Mouse (Mus musculus) midbrain, embryonic 15.5 days (tissue): ENCODE data around the gene Gca. TPM values are rescaled to one million over a fixed set of nuclear protein-coding genes. Genes with fewer than 3 reads are reported as not detected.

Experiments
- ATAC-seq: fragments of 200-750 bp; cut with Nextera tagmentation; replicated peaks from 2 replicates; pipeline ENCODE4 v1.8.0; 2017; ENCODE audit warnings: moderate TSS enrichment
- H3K27ac ChIP-seq: fragments of 300-500 bp; sonication (generic); 2 replicates; pipeline ENCODE4 v1.5.1; 2015; ENCODE audit warnings: mild to moderate bottlenecking, inconsistent platforms
- H3K27me3 ChIP-seq: fragments of 300-500 bp; sonication (generic); replicated peaks from 2 replicates; pipeline ENCODE4 v1.6.1; 2015; ENCODE audit warnings: inconsistent platforms
- H3K36me3 ChIP-seq: fragments of 300-500 bp; sonication (generic); replicated peaks from 2 replicates; pipeline ENCODE4 v1.6.1; 2015; ENCODE audit warnings: inconsistent platforms
- H3K4me1 ChIP-seq: fragments of 300-500 bp; sonication (generic); 2 replicates; pipeline ENCODE4 v1.6.1; 2015; ENCODE audit warnings: inconsistent platforms
- H3K4me2 ChIP-seq: fragments of 300-500 bp; sonication (generic); 2 replicates; pipeline ENCODE4 v1.6.1; 2015; ENCODE audit warnings: inconsistent platforms, mild to moderate bottlenecking, moderate library complexity
- H3K4me3 ChIP-seq: fragments of 300-500 bp; sonication (generic); 2 replicates; pipeline ENCODE4 v1.5.1; 2015; ENCODE audit warnings: mild to moderate bottlenecking, inconsistent platforms
- H3K9ac ChIP-seq: fragments of 300-500 bp; sonication (generic); 2 replicates; pipeline ENCODE4 v1.6.1; 2015; ENCODE audit warnings: mild to moderate bottlenecking, inconsistent platforms
- H3K9me3 ChIP-seq: fragments of 300-500 bp; sonication (generic); 2 replicates; pipeline ENCODE4 v1.6.1; 2016; ENCODE audit warnings: inconsistent platforms
- WGBS: fragments of 180-500 bp; shearing (Covaris S2); methylation state at CpG from one replicate; pipeline ENCODE4 v1.1.7; 2015; ENCODE audit warnings: mixed read lengths; 5-methylcytosine and 5-hydroxymethylcytosine counted together
- polyA plus RNA-seq: library from polyadenylated mRNA; unstranded; fragments of >200 nt; fragmentation: Nextera tagmentation; extraction: Ambion mirVana; gene quantifications from 2 replicates; pipeline ENCODE4 v1.2.1, GENCODE M21; 2015

The Gca gene
- polyA plus RNA-seq, result 2.7 and 3.4 TPM in 2 replicates

- H3K27me3 ChIP-seq, result no peaks in the 10 kb centered on the region
- peak within 1 kb of the TSS; percentile 80 for H3K4me3 ChIP-seq
- ATAC-seq, result peak; percentile 99
- H3K4me2 ChIP-seq, result peak within 1 kb of the TSS; percentile 95
- H3K27ac ChIP-seq, result no peak within 1 kb of the TSS
- no peaks in the 10 kb centered on the region for H3K9me3 ChIP-seq
- H3K9ac ChIP-seq, result peak within 1 kb of the TSS; percentile 54
- under 1% methylated on average over 43 of the region's 43 CpGs for WGBS
- H3K36me3 ChIP-seq, result no peaks in the 10 kb centered on the region
- 0 out of 2 replicates have a peak, but pooled peaks cover 3% of the 10 kb centered on the region for H3K4me1 ChIP-seq
Measured at GRCm38 (mm10) chr2:62664135-62664670, at the start of gene Gca. Gca (plus strand) TSS chr2:62664285.

- no peak overlapping the region for H3K27ac ChIP-seq
- no peak overlapping the region for H3K4me2 ChIP-seq
- no peaks in the 10 kb centered on the region for H3K36me3 ChIP-seq
- H3K4me3 ChIP-seq, result no peak overlapping the region
- H3K9ac ChIP-seq, result no peak overlapping the region
- ATAC-seq, result no peak
- H3K9me3 ChIP-seq, result no peaks in the 10 kb centered on the region
- no peaks in the 10 kb centered on the region for H3K27me3 ChIP-seq
- whole genome bisulfite sequencing, result 90% methylated on average over 7 of the region's 7 CpGs
- no peaks in the 10 kb centered on the region for H3K4me1 ChIP-seq
Measured at GRCm38 (mm10) chr2:62618934-62619341, 45.1 kb upstream of the Gca start.

DNA sequence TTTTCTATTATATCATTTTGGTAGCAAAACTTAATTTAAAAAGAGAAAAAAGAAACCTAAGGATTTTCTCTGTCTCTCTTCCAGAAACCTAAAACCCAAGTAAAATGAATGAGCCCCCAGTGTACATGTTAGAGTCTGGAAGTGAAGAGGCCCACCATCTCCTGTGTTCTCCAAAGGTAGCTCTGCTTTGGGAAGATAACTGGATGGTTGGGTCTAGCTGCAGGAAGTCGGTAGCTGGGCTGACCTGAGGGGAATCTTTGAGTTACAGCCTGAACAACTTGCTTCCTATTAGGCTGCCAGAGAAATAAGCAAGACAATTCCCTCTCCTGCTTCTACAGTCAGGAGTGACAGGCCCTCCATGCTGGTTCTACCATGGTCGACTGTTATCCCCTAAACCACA lies 44.4 kb upstream of the Gca start:
- H3K9ac ChIP-seq, result no peak overlapping the region
- H3K27me3 ChIP-seq, result no peaks in the 10 kb centered on the region
- H3K4me1 ChIP-seq, result no peaks in the 10 kb centered on the region
- H3K4me3 ChIP-seq, result no peak overlapping the region
- no peaks in the 10 kb centered on the region for H3K9me3 ChIP-seq
- no peak for ATAC-seq
- WGBS, result 71% methylated on average over 2 of the region's 2 CpGs
- no peak overlapping the region for H3K4me2 ChIP-seq
- no peak overlapping the region for H3K27ac ChIP-seq
- no peaks in the 10 kb centered on the region for H3K36me3 ChIP-seq

GRCm38 (mm10) chr2:62623024-62623441 lies 41.1 kb upstream of the Gca start:
- Histone ChIP-seq H3K9ac (no peak overlapping the region), H3K27me3 (no peaks in the 10 kb centered on the region)
- WGBS, result 80% methylated on average over 8 of the region's 8 CpGs

DNA sequence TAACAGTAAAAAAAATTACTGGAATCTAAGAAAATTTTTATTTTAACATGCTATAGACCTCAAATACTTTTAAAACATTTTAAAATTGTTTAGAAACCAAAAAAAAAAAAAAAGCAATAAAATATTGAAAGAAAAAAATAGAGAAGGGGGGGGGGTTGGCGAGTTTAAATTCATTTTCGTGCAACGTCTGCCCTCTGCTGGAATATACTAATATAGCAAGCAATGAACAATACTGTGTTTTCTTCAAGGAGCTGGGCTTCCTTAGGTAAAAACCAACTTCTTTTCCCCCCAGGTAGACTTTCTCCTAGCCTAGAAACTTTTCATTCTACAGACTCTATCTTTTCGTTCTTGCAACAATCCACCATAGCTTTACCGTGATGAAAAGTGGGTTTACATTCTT lies 36.4 kb upstream of the Gca start:
- Histone ChIP-seq H3K27ac (no peak overlapping the region), H3K27me3 (no peaks in the 10 kb centered on the region), H3K36me3 (no peaks in the 10 kb centered on the region), H3K4me2 (no peak overlapping the region), H3K4me3 (no peak overlapping the region), H3K4me1 (no peaks in the 10 kb centered on the region), H3K9me3 (no peaks in the 10 kb centered on the region), H3K9ac (no peak overlapping the region)
- ATAC-seq, result no peak
- WGBS, result 13% methylated on average over 5 of the region's 5 CpGs

More at GRCm38 (mm10) chr2:62623024-62623441, 41.1 kb upstream of the Gca start:
- no peak overlapping the region for H3K27ac ChIP-seq
- no peaks in the 10 kb centered on the region for H3K9me3 ChIP-seq
- no peaks in the 10 kb centered on the region for H3K36me3 ChIP-seq
- no peak overlapping the region for H3K4me3 ChIP-seq
- no peaks in the 10 kb centered on the region for H3K4me1 ChIP-seq
- H3K4me2 ChIP-seq, result no peak overlapping the region
- no peak for ATAC-seq

DNA sequence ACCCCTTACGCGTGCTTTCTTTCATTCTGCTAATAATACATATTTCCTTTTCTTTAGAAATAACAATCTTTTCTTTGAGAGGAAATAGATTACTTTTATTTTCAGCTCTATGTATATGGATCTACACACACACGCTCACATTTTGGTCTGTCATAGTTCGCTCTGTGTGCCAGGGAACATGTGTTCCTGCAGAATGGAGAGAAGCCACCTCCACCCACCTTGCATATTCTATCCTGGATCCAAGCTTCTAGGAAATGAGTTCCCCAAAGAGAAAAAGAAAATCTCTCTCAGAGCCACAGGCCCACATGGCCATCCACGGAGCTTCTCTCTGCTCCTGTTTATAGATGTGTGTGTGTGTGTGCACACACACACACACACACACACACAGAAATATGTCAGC lies 35.7 kb upstream of the Gca start:
- no peak for ATAC-seq
- no peak overlapping the region for H3K4me3 ChIP-seq
- no peaks in the 10 kb centered on the region for H3K9me3 ChIP-seq
- H3K27me3 ChIP-seq, result no peaks in the 10 kb centered on the region
- H3K36me3 ChIP-seq, result no peaks in the 10 kb centered on the region
- no peak overlapping the region for H3K4me2 ChIP-seq
- H3K27ac ChIP-seq, result no peak overlapping the region
- H3K4me1 ChIP-seq, result no peaks in the 10 kb centered on the region
- H3K9ac ChIP-seq, result no peak overlapping the region
- 89% methylated on average over 5 of the region's 5 CpGs for WGBS

GRCm38 (mm10) chr2:62630446-62630845 lies 33.6 kb upstream of the Gca start:
- no peaks in the 10 kb centered on the region for H3K9me3 ChIP-seq
- H3K4me3 ChIP-seq, result no peak overlapping the region
- peak; percentile 51 for ATAC-seq
- no peak overlapping the region for H3K27ac ChIP-seq
- no peak overlapping the region for H3K4me2 ChIP-seq
- no peak overlapping the region for H3K9ac ChIP-seq
- H3K4me1 ChIP-seq, result no peaks in the 10 kb centered on the region
- WGBS, result 26% methylated on average over 6 of the region's 6 CpGs
- H3K27me3 ChIP-seq, result no peaks in the 10 kb centered on the region
- no peaks in the 10 kb centered on the region for H3K36me3 ChIP-seq

DNA sequence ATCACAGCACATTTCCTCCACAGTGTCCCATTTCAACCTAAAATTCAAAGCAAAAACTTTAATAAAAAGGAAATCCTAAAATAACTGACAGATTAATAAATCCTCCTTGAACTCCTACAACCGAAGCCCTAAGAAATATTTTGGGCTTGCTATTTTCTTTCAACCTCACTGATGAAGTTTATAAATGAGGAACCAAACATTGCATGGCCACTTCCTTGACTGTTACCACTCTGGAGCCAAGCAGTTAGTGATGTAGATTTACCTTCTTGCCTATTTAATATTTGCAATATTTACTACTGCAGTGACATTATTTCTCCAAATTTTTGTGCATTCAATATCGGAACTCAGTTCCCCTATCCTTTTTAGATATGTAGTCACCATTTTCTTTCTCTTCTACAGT lies 24.2 kb upstream of the Gca start:
- Histone ChIP-seq H3K4me1 (no peaks in the 10 kb centered on the region), H3K9me3 (no peaks in the 10 kb centered on the region), H3K9ac (no peak overlapping the region), H3K4me3 (no peak overlapping the region), H3K27ac (no peak overlapping the region), H3K36me3 (no peaks in the 10 kb centered on the region), H3K4me2 (no peak overlapping the region), H3K27me3 (no peaks in the 10 kb centered on the region)
- no peak for ATAC-seq
- 95% methylated on average over 2 of the region's 2 CpGs for WGBS

DNA sequence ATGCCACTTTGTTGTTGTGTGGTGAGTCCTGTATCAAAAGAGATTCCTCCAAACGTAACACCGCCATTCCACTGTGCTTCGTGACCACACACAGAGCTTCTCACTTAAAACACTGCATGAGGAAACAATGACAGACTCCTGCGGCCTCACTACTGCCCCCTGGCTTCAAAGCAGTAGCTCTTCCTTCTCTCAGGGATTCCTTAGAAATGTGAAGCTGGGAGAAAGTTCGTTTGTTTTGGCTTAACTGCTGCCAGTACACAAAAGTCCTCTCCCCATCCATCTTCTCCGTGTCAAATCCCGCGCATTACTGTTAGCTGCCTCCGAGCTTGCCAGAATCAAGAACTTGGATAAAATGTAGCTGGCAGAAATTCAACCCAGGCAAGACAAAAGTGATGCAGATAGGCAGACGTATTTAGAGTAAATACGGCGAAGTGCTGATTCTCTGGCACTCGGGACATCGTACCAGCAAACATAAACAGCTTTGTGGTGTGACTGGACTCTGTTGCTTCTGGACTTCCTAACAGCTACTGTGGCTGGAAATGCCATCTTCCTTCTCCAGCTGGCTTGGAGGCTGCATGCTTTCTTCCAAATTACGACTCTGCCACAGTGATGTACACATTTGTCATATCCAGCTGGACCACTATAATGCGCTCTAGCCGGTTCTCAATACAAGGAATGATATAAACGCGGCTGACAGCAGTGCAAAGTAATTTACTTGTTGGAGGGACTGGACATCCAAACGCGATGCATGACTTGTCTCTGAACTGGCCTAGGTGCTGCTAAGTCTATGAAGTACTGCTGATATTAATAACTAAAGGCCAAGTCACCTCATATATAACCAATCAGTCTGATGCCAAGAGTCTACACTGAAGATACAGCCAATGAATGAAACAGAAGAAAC lies 20.4 kb upstream of the Gca start:
- no peaks in the 10 kb centered on the region for H3K9me3 ChIP-seq
- 51% methylated on average over 21 of the region's 21 CpGs for WGBS
- H3K36me3 ChIP-seq, result no peaks in the 10 kb centered on the region
- no peak overlapping the region for H3K9ac ChIP-seq
- no peak for ATAC-seq
- peaks cover 14% of the 10 kb centered on the region for H3K4me1 ChIP-seq
- peak overlapping the region; percentile 13; the same call in 1 of the 2 replicates for H3K4me2 ChIP-seq
- H3K27me3 ChIP-seq, result peaks cover 6% of the 10 kb centered on the region; the same call in 1 of the 2 replicates
- no peak overlapping the region for H3K27ac ChIP-seq
- no peak overlapping the region for H3K4me3 ChIP-seq

DNA sequence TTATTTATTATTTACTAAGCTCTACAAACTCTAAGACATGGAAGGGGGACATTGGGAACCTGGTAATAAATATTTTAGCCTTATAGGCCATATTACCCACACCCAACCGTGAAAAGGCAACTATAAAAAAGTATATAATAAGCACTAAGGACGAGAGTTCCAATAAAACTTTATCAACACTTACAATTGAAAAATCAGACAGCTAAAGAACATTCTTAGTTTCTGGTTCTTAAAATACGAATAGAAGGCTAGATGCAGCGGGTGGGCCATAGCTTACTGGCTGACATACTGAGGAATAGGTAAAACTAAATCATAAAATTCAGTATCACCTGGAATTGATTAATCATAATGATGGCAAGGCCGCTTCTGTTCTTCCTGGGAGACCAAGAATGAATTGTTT lies 19.2 kb upstream of the Gca start:
- H3K4me2 ChIP-seq, result no peak overlapping the region
- no peak for ATAC-seq
- no peak overlapping the region for H3K4me3 ChIP-seq
- peaks cover 6% of the 10 kb centered on the region; the same call in 1 of the 2 replicates for H3K27me3 ChIP-seq
- no peaks in the 10 kb centered on the region for H3K9me3 ChIP-seq
- WGBS, result 94% methylated on average over 5 of the region's 5 CpGs
- peaks cover 14% of the 10 kb centered on the region for H3K4me1 ChIP-seq
- H3K27ac ChIP-seq, result no peak overlapping the region
- H3K9ac ChIP-seq, result no peak overlapping the region
- H3K36me3 ChIP-seq, result no peaks in the 10 kb centered on the region

GRCm38 (mm10) chr2:62645475-62645874 lies 18.6 kb upstream of the Gca start:
- Histone ChIP-seq H3K4me1 (peaks cover 14% of the 10 kb centered on the region), H3K9me3 (no peaks in the 10 kb centered on the region), H3K36me3 (no peaks in the 10 kb centered on the region), H3K27ac (no peak overlapping the region), H3K27me3 (peaks cover 6% of the 10 kb centered on the region; the same call in 1 of the 2 replicates), H3K4me2 (peak overlapping the region; percentile 93), H3K9ac (peak overlapping the region; percentile 34; the same call in 1 of the 2 replicates), H3K4me3 (peak overlapping the region; percentile 50)
- 36% methylated on average over 12 of the region's 12 CpGs for WGBS
- ATAC-seq, result peak; percentile 46; the same call in 1 of the 2 replicates

GRCm38 (mm10) chr2:62646014-62646645 lies 18.0 kb upstream of the Gca start, which contains the start of gene Ifih1:
Ifih1 (minus strand) TSS chr2:62646255.
- Histone ChIP-seq H3K27ac (no peak within 1 kb of the TSS), H3K4me1 (peaks cover 14% of the 10 kb centered on the region), H3K4me2 (peak within 1 kb of the TSS; percentile 93), H3K27me3 (peaks cover 6% of the 10 kb centered on the region; the same call in 1 of the 2 replicates), H3K9me3 (no peaks in the 10 kb centered on the region), H3K9ac (peak within 1 kb of the TSS; percentile 34; the same call in 1 of the 2 replicates), H3K36me3 (no peaks in the 10 kb centered on the region), H3K4me3 (peak within 1 kb of the TSS; percentile 50)
- WGBS, result under 1% methylated on average over 30 of the region's 30 CpGs
- peak; percentile 91 for ATAC-seq
